ENCODE assay signal across 17 mouse cellular contexts in genomic region chr11:97974746-97975145, GRCm38 (mm10). TPM values are rescaled to one million over a fixed set of nuclear protein-coding genes. Genes with fewer than 3 reads are reported as not detected.
"Had no signal": no experiment of that assay in that cellular context is flagged by ENCODE, and none has a peak within 500 bp of the region (broad histone marks: within the 10 kb centered on the region; RNA-seq: fewer than 3 reads in every experiment).

No protein-coding gene starts in this region.

- H3K27me3 ChIP-seq: limb, embryonic 15.5 days; neural tube, embryonic 13.5 days; stomach, embryonic 15.5 days had no signal

- H3K36me3 ChIP-seq: limb, embryonic 15.5 days; liver, embryonic 12.5 days; neural tube, embryonic 13.5 days; stomach, embryonic 15.5 days had no signal

- ATAC-seq: inflammation-experienced regulatory T-cells, adult 6 months; intestine, postnatal 0 days; liver, embryonic 12.5 days; midbrain, embryonic 16.5 days had no signal

- DNase-seq: layer of hippocampus, adult 9-11 months; layer of hippocampus, postnatal 36 days; lung, embryonic 14.5 days; lung, postnatal 10 days; lung, postnatal 4 days; retina, postnatal 1 day; right cerebral cortex, postnatal 4 days; spleen, adult 18-20 months; thymus, postnatal 4 days had no signal

- H3K4me2 ChIP-seq: limb, embryonic 15.5 days; liver, embryonic 12.5 days; lung, embryonic 14.5 days; midbrain, embryonic 11.5 days; neural tube, embryonic 13.5 days; stomach, embryonic 15.5 days had no signal

- H3K4me1 ChIP-seq: liver, embryonic 12.5 days; neural tube, embryonic 13.5 days had no signal

- H3K9ac ChIP-seq: limb, embryonic 15.5 days; liver, embryonic 12.5 days; lung, embryonic 14.5 days; neural tube, embryonic 13.5 days; stomach, embryonic 15.5 days had no signal

- H3K9me3 ChIP-seq: limb, embryonic 15.5 days; liver, embryonic 12.5 days; neural tube, embryonic 13.5 days; stomach, embryonic 15.5 days had no signal

- H3K4me3 ChIP-seq: limb, embryonic 15.5 days; liver, embryonic 12.5 days; neural tube, embryonic 13.5 days; stomach, embryonic 15.5 days had no signal

- H3K27ac ChIP-seq: limb, embryonic 15.5 days; liver, embryonic 12.5 days; neural tube, embryonic 13.5 days; stomach, embryonic 15.5 days had no signal

RNA-seq across cellular contexts. Expression of gene Plxdc1, which starts 11.5 kb away (rescaled TPM):
- polyA plus RNA-seq: midbrain, embryonic 11.5 days had no signal
